Mouse (Mus musculus): Measurements from ENCODE around the gene Nol10. TPM values are rescaled to one million over a fixed set of nuclear protein-coding genes. Genes with fewer than 3 reads are reported as not detected.

Gene Nol10
- total RNA-seq, 1 experiment: 22.3 TPM

- H3K36me3 ChIP-seq (ENCODE audit: control insufficient read depth, insufficient read depth, low read length, poor library complexity, severe bottlenecking): peaks cover 12% of the 10 kb centered on the region
- DNase-seq (ENCODE audit: low read depth, low spot score): no peak
- no peak overlapping the region for H3K9ac ChIP-seq (ENCODE audit: insufficient read depth, low read depth, low read length, poor library complexity, severe bottlenecking)
- H3K27ac ChIP-seq (ENCODE audit: insufficient read depth, low read depth, low read length, poor library complexity, severe bottlenecking): no peak overlapping the region
- no peak for TF ChIP-seq CHD2 (IDR thresholded peaks at IDR 0.05; ENCODE audit: low read depth, low read length)
- no peak for TF ChIP-seq MAFK (IDR thresholded peaks at IDR 0.05; ENCODE audit: insufficient read depth, low read depth, low read length)
- TF ChIP-seq ZNF384 (IDR thresholded peaks at IDR 0.05; ENCODE audit: low read depth, low read length): no peak
- no peak for TF ChIP-seq ZC3H11A (IDR thresholded peaks at IDR 0.05; ENCODE audit: borderline replicate concordance, low read depth, low read length)
- H3K4me3 ChIP-seq (ENCODE audit: insufficient read depth in 1 of 2, low read depth in 1 of 2, low read length in 2 of 2, poor library complexity in 1 of 2, severe bottlenecking in 1 of 2): no peak overlapping the region
- no peaks in the 10 kb centered on the region for H3K9me3 ChIP-seq (ENCODE audit: control insufficient read depth, insufficient read depth, low read depth, low read length)
- in situ Hi-C loops (cut with MboI; ENCODE audit: low sequenced_read_pairs in 2 of 2, unreplicated experiment in 2 of 2): no loop called here
- H3K4me1 ChIP-seq (ENCODE audit: control insufficient read depth in 2 of 2, insufficient read depth in 2 of 2, low read length in 2 of 2, poor library complexity in 1 of 2): no peaks in the 10 kb centered on the region; a peak in 1 of 4 replicates
These were observed 85.5 kb downstream of the Nol10 start for GRCm38 (mm10) chr12:17433712-17434111.

- TF ChIP-seq HCFC1 (IDR thresholded peaks at IDR 0.05; ENCODE audit: borderline replicate concordance, insufficient read depth, low read length) (no peak), MAFK (IDR thresholded peaks at IDR 0.05; ENCODE audit: insufficient read depth, low read depth, low read length) (no peak), CHD2 (IDR thresholded peaks at IDR 0.05; ENCODE audit: low read depth, low read length) (no peak), ZC3H11A (IDR thresholded peaks at IDR 0.05; ENCODE audit: borderline replicate concordance, low read depth, low read length) (no peak), ZNF384 (IDR thresholded peaks at IDR 0.05; ENCODE audit: low read depth, low read length) (no peak)
- peaks cover 2% of the 10 kb centered on the region; the same call in 1 of the 2 replicates for H3K36me3 ChIP-seq (ENCODE audit: control insufficient read depth, insufficient read depth, low read length, poor library complexity, severe bottlenecking)
- H3K4me1 ChIP-seq (ENCODE audit: control insufficient read depth in 2 of 2, insufficient read depth in 2 of 2, low read length in 2 of 2, poor library complexity in 1 of 2): peaks cover 0 to 1% of the 10 kb centered on the region in 2 experiments; a peak in 1 of 4 replicates
- H3K27ac ChIP-seq (ENCODE audit: insufficient read depth, low read depth, low read length, poor library complexity, severe bottlenecking): no peak overlapping the region
- in situ Hi-C loops (cut with MboI; ENCODE audit: low sequenced_read_pairs in 2 of 2, unreplicated experiment in 2 of 2): no loop called here
- H3K9ac ChIP-seq (ENCODE audit: insufficient read depth, low read depth, low read length, poor library complexity, severe bottlenecking): no peak overlapping the region
- no peak for DNase-seq (ENCODE audit: low read depth, low spot score)
- no peak overlapping the region for H3K4me3 ChIP-seq (ENCODE audit: insufficient read depth in 1 of 2, low read depth in 1 of 2, low read length in 2 of 2, poor library complexity in 1 of 2, severe bottlenecking in 1 of 2)
- H3K9me3 ChIP-seq (ENCODE audit: control insufficient read depth, insufficient read depth, low read depth, low read length): no peaks in the 10 kb centered on the region
These were observed 88.2 kb downstream of the Nol10 start for GRCm38 (mm10) chr12:17436471-17436870.

- Histone ChIP-seq H3K9me3 (ENCODE audit: control insufficient read depth, insufficient read depth, low read depth, low read length) (no peaks in the 10 kb centered on the region), H3K9ac (ENCODE audit: insufficient read depth, low read depth, low read length, poor library complexity, severe bottlenecking) (no peak overlapping the region), H3K36me3 (ENCODE audit: control insufficient read depth, insufficient read depth, low read length, poor library complexity, severe bottlenecking) (no peaks in the 10 kb centered on the region), H3K4me3 (ENCODE audit: insufficient read depth in 1 of 2, low read depth in 1 of 2, low read length in 2 of 2, poor library complexity in 1 of 2, severe bottlenecking in 1 of 2) (no peak overlapping the region), H3K27ac (ENCODE audit: insufficient read depth, low read depth, low read length, poor library complexity, severe bottlenecking) (no peak overlapping the region), H3K4me1 (ENCODE audit: control insufficient read depth in 2 of 2, insufficient read depth in 2 of 2, low read length in 2 of 2, poor library complexity in 1 of 2) (peaks cover 0 to 4% of the 10 kb centered on the region in 2 experiments; a peak in 2 of 4 replicates)
- TF ChIP-seq ZNF384 (IDR thresholded peaks at IDR 0.05; ENCODE audit: low read depth, low read length) (no peak), HCFC1 (IDR thresholded peaks at IDR 0.05; ENCODE audit: borderline replicate concordance, insufficient read depth, low read length) (no peak), MAFK (IDR thresholded peaks at IDR 0.05; ENCODE audit: insufficient read depth, low read depth, low read length) (no peak), CHD2 (IDR thresholded peaks at IDR 0.05; ENCODE audit: low read depth, low read length) (no peak), ZC3H11A (IDR thresholded peaks at IDR 0.05; ENCODE audit: borderline replicate concordance, low read depth, low read length) (no peak)
- DNase-seq (ENCODE audit: low read depth, low spot score): no peak
- in situ Hi-C loops (cut with MboI; ENCODE audit: low sequenced_read_pairs in 2 of 2, unreplicated experiment in 2 of 2): no loop called here
These were observed 92.0 kb downstream of the Nol10 start for GRCm38 (mm10) chr12:17440251-17440651.

GRCm38 (mm10) chr12:17441495-17441894 lies 93.2 kb downstream of the Nol10 start:
- H3K4me1 ChIP-seq (ENCODE audit: control insufficient read depth in 2 of 2, insufficient read depth in 2 of 2, low read length in 2 of 2, poor library complexity in 1 of 2): peaks cover 0 to 4% of the 10 kb centered on the region in 2 experiments; a peak in 2 of 4 replicates
- no peak for DNase-seq (ENCODE audit: low read depth, low spot score)
- in situ Hi-C loops (cut with MboI; ENCODE audit: low sequenced_read_pairs in 2 of 2, unreplicated experiment in 2 of 2): no loop called here
- no peak for TF ChIP-seq HCFC1 (IDR thresholded peaks at IDR 0.05; ENCODE audit: borderline replicate concordance, insufficient read depth, low read length)
- TF ChIP-seq ZNF384 (IDR thresholded peaks at IDR 0.05; ENCODE audit: low read depth, low read length): no peak
- TF ChIP-seq ZC3H11A (IDR thresholded peaks at IDR 0.05; ENCODE audit: borderline replicate concordance, low read depth, low read length): no peak
- no peak overlapping the region for H3K27ac ChIP-seq (ENCODE audit: insufficient read depth, low read depth, low read length, poor library complexity, severe bottlenecking)
- no peaks in the 10 kb centered on the region for H3K36me3 ChIP-seq (ENCODE audit: control insufficient read depth, insufficient read depth, low read length, poor library complexity, severe bottlenecking)
- H3K9ac ChIP-seq (ENCODE audit: insufficient read depth, low read depth, low read length, poor library complexity, severe bottlenecking): no peak overlapping the region
- H3K4me3 ChIP-seq (ENCODE audit: insufficient read depth in 1 of 2, low read depth in 1 of 2, low read length in 2 of 2, poor library complexity in 1 of 2, severe bottlenecking in 1 of 2): no peak overlapping the region
- H3K9me3 ChIP-seq (ENCODE audit: control insufficient read depth, insufficient read depth, low read depth, low read length): no peaks in the 10 kb centered on the region

- no peak for TF ChIP-seq MAFK (IDR thresholded peaks at IDR 0.05; ENCODE audit: insufficient read depth, low read depth, low read length)
- no peak for TF ChIP-seq ZC3H11A (IDR thresholded peaks at IDR 0.05; ENCODE audit: borderline replicate concordance, low read depth, low read length)
- TF ChIP-seq ZNF384 (IDR thresholded peaks at IDR 0.05; ENCODE audit: low read depth, low read length): no peak
- TF ChIP-seq CHD2 (IDR thresholded peaks at IDR 0.05; ENCODE audit: low read depth, low read length): no peak
- TF ChIP-seq HCFC1 (IDR thresholded peaks at IDR 0.05; ENCODE audit: borderline replicate concordance, insufficient read depth, low read length): no peak
- Histone ChIP-seq H3K36me3 (ENCODE audit: control insufficient read depth, insufficient read depth, low read length, poor library complexity, severe bottlenecking) (no peaks in the 10 kb centered on the region), H3K27ac (ENCODE audit: insufficient read depth, low read depth, low read length, poor library complexity, severe bottlenecking) (no peak overlapping the region), H3K9ac (ENCODE audit: insufficient read depth, low read depth, low read length, poor library complexity, severe bottlenecking) (no peak overlapping the region), H3K4me3 (ENCODE audit: insufficient read depth in 1 of 2, low read depth in 1 of 2, low read length in 2 of 2, poor library complexity in 1 of 2, severe bottlenecking in 1 of 2) (no peak overlapping the region), H3K9me3 (ENCODE audit: control insufficient read depth, insufficient read depth, low read depth, low read length) (no peaks in the 10 kb centered on the region), H3K4me1 (ENCODE audit: control insufficient read depth in 2 of 2, insufficient read depth in 2 of 2, low read length in 2 of 2, poor library complexity in 1 of 2) (peaks cover 0 to 5% of the 10 kb centered on the region in 2 experiments; a peak in 2 of 4 replicates)
- no peak for DNase-seq (ENCODE audit: low read depth, low spot score)
- in situ Hi-C loops (cut with MboI; ENCODE audit: low sequenced_read_pairs in 2 of 2, unreplicated experiment in 2 of 2): no loop called here
These were observed 96.1 kb downstream of the Nol10 start for GRCm38 (mm10) chr12:17444406-17444805.

All from ES-E14 (cell line).